Mouse (Mus musculus): ENCODE measurements at regions not wholly inside any gene's neighbourhood (a gene's known extent, or its start where the extent isn't known, plus 50 kb on each side); places are given as distances from the start of the nearest gene placed in this dataset.

DNA sequence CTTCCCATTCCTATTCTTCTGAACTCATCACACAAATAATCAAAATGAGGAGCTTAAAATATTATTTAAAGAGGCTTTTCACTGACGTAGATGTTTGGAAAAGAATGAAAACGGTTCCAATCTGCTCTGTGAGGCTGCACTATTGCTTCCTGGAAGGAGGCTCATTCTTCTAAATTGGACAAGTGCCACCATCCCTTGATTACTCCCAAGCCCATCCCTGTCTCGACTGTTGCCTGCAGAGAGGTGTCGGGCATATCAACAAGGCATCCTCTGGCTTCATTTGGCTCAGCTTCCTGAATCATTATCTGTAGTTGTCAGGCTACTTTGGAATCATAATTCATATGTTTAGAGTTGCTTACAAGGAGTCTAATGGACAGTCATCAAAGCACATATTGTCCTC lies 425.3 kb downstream of the Irx1 start:
- WGBS = 72% methylated on average over 4 of the region's 4 CpGs
- Histone ChIP-seq H3K36me3 (ENCODE audit: control insufficient read depth, insufficient read depth, low read length) (no peaks in the 10 kb centered on the region), H3K4me3 (ENCODE audit: low read depth, low read length) (no peak overlapping the region), H3K4me1 (ENCODE audit: control insufficient read depth, insufficient read depth, low read length) (no peaks in the 10 kb centered on the region), H3K9me3 (ENCODE audit: control insufficient read depth, low read length) (no peaks in the 10 kb centered on the region), H3K27me3 (ENCODE audit: control insufficient read depth, insufficient read depth, low read length) (no peaks in the 10 kb centered on the region), H3K27ac (ENCODE audit: low read depth, low read length) (no peak overlapping the region), H3K9ac (ENCODE audit: low read length) (no peak overlapping the region), H3K4me2 (ENCODE audit: low read depth) (no peak overlapping the region)
- ATAC-seq (ENCODE audit: insufficient read depth, low FRiP score, low TSS enrichment) = no peak
- no peak for DNase-seq (ENCODE audit: low spot score)

DNA sequence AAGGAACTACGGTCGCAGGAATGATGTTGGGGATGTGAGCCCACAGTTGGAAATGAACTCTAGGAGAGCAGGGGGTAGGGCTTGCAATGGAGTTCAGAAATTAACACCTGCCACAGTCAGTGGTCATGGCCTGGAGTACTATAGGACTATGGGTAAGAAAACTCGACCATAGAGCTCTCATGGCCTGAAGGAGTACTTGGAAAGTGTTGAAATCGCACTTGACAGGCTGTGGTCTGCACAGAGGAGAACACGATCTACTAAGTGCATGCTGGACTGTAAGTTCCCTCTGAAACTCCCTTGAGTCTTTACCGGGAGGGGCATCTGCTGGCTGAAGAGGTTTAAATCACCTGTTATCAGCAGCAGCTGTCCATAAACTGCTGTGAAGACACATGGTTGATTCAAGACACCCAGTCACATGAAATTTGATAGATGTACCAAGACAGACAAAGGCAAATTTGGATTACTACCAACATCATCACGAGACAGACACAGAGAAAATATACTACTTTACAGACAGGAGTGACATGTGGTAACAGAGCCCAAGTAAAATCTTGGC lies 430.6 kb downstream of the Irx1 start:
- Histone ChIP-seq H3K27ac (ENCODE audit: low read depth, low read length) (no peak overlapping the region), H3K4me1 (ENCODE audit: control insufficient read depth, insufficient read depth, low read length) (no peaks in the 10 kb centered on the region), H3K9ac (ENCODE audit: low read length) (no peak overlapping the region), H3K9me3 (ENCODE audit: control insufficient read depth, low read length) (no peaks in the 10 kb centered on the region), H3K4me3 (ENCODE audit: low read depth, low read length) (no peak overlapping the region), H3K27me3 (ENCODE audit: control insufficient read depth, insufficient read depth, low read length) (no peaks in the 10 kb centered on the region), H3K36me3 (ENCODE audit: control insufficient read depth, insufficient read depth, low read length) (no peaks in the 10 kb centered on the region), H3K4me2 (ENCODE audit: low read depth) (no peak overlapping the region)
- DNase-seq (ENCODE audit: low spot score) = no peak
- ATAC-seq (ENCODE audit: insufficient read depth, low FRiP score, low TSS enrichment) = no peak
- 81% methylated on average over 7 of the region's 7 CpGs for whole genome bisulfite sequencing

GRCm38 (mm10) chr13:71529397-71530122 lies 434.0 kb downstream of the Irx1 start:
- Histone ChIP-seq H3K9me3 (ENCODE audit: control insufficient read depth, low read length) (no peaks in the 10 kb centered on the region), H3K4me1 (ENCODE audit: control insufficient read depth, insufficient read depth, low read length) (no peaks in the 10 kb centered on the region), H3K4me2 (ENCODE audit: low read depth) (no peak overlapping the region), H3K4me3 (ENCODE audit: low read depth, low read length) (no peak overlapping the region), H3K27ac (ENCODE audit: low read depth, low read length) (no peak overlapping the region), H3K9ac (ENCODE audit: low read length) (no peak overlapping the region), H3K36me3 (ENCODE audit: control insufficient read depth, insufficient read depth, low read length) (no peaks in the 10 kb centered on the region), H3K27me3 (ENCODE audit: control insufficient read depth, insufficient read depth, low read length) (no peaks in the 10 kb centered on the region)
- 49% methylated on average over 14 of the region's 14 CpGs for WGBS
- ATAC-seq (ENCODE audit: insufficient read depth, low FRiP score, low TSS enrichment) (no peak), DNase-seq (ENCODE audit: low spot score) (no peak)

DNA sequence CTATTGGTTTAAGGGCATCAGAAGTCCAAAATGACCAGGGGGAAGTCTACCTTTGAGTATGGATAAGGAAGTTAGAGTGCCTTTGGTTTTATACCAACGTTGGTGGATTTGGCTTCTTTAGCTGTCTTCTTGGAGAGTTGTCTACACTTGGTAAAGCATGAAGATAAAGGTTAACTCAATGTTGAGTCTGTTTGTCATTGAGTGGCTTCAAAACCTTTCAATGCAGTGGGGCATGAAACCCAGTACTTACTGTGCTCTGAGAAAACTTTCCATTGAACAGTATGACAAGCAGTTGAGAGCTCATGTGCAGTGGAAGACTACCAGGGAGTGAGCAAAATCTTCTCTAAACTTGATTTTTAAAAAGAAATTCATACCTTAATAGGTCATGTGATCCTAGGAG lies 445.7 kb downstream of the Irx1 start:
- ATAC-seq (ENCODE audit: insufficient read depth, low FRiP score, low TSS enrichment) (no peak), DNase-seq (ENCODE audit: low spot score) (no peak)
- no peak overlapping the region for H3K4me2 ChIP-seq (ENCODE audit: low read depth)
- no peaks in the 10 kb centered on the region for H3K9me3 ChIP-seq (ENCODE audit: control insufficient read depth, low read length)
- 84% methylated on average over 1 of the region's 1 CpGs for WGBS
- no peak overlapping the region for H3K4me3 ChIP-seq (ENCODE audit: low read depth, low read length)
- H3K36me3 ChIP-seq (ENCODE audit: control insufficient read depth, insufficient read depth, low read length) = no peaks in the 10 kb centered on the region
- H3K4me1 ChIP-seq (ENCODE audit: control insufficient read depth, insufficient read depth, low read length) = no peaks in the 10 kb centered on the region
- no peaks in the 10 kb centered on the region for H3K27me3 ChIP-seq (ENCODE audit: control insufficient read depth, insufficient read depth, low read length)
- no peak overlapping the region for H3K9ac ChIP-seq (ENCODE audit: low read length)
- H3K27ac ChIP-seq (ENCODE audit: low read depth, low read length) = no peak overlapping the region

- Histone ChIP-seq H3K4me2 (ENCODE audit: low read depth) (no peak overlapping the region), H3K9ac (ENCODE audit: low read length) (no peak overlapping the region), H3K27ac (ENCODE audit: low read depth, low read length) (no peak overlapping the region), H3K27me3 (ENCODE audit: control insufficient read depth, insufficient read depth, low read length) (no peaks in the 10 kb centered on the region), H3K36me3 (ENCODE audit: control insufficient read depth, insufficient read depth, low read length) (no peaks in the 10 kb centered on the region), H3K4me1 (ENCODE audit: control insufficient read depth, insufficient read depth, low read length) (0 out of 2 replicates have a peak, but pooled peaks cover under 1% of the 10 kb centered on the region), H3K4me3 (ENCODE audit: low read depth, low read length) (no peak overlapping the region), H3K9me3 (ENCODE audit: control insufficient read depth, low read length) (no peaks in the 10 kb centered on the region)
- no peak for DNase-seq (ENCODE audit: low spot score)
- WGBS = 28% methylated on average over 6 of the region's 6 CpGs
- ATAC-seq (ENCODE audit: insufficient read depth, low FRiP score, low TSS enrichment) = peak; percentile 38; the same call in 1 of the 2 replicates
These were observed 450.3 kb downstream of the Irx1 start for GRCm38 (mm10) chr13:71513204-71513603.

- H3K4me2 ChIP-seq (ENCODE audit: low read depth) = peak overlapping the region; percentile 34; the same call in 1 of the 2 replicates
- no peaks in the 10 kb centered on the region for H3K9me3 ChIP-seq (ENCODE audit: control insufficient read depth, low read length)
- H3K27me3 ChIP-seq (ENCODE audit: control insufficient read depth, insufficient read depth, low read length) = no peaks in the 10 kb centered on the region
- 6% methylated on average over 9 of the region's 9 CpGs for WGBS
- 0 out of 2 replicates have a peak, but pooled peaks cover 5% of the 10 kb centered on the region for H3K4me1 ChIP-seq (ENCODE audit: control insufficient read depth, insufficient read depth, low read length)
- ATAC-seq (ENCODE audit: insufficient read depth, low FRiP score, low TSS enrichment) = peak; percentile 75
- H3K9ac ChIP-seq (ENCODE audit: low read length) = peak overlapping the region; percentile 30
- peak; percentile 59 for DNase-seq (ENCODE audit: low spot score)
- H3K4me3 ChIP-seq (ENCODE audit: low read depth, low read length) = no peak overlapping the region; the same call in 1 of the 2 replicates
- H3K36me3 ChIP-seq (ENCODE audit: control insufficient read depth, insufficient read depth, low read length) = no peaks in the 10 kb centered on the region
- no peak overlapping the region for H3K27ac ChIP-seq (ENCODE audit: low read depth, low read length)
These were observed 455.5 kb downstream of the Irx1 start for GRCm38 (mm10) chr13:71507956-71508401.

DNA sequence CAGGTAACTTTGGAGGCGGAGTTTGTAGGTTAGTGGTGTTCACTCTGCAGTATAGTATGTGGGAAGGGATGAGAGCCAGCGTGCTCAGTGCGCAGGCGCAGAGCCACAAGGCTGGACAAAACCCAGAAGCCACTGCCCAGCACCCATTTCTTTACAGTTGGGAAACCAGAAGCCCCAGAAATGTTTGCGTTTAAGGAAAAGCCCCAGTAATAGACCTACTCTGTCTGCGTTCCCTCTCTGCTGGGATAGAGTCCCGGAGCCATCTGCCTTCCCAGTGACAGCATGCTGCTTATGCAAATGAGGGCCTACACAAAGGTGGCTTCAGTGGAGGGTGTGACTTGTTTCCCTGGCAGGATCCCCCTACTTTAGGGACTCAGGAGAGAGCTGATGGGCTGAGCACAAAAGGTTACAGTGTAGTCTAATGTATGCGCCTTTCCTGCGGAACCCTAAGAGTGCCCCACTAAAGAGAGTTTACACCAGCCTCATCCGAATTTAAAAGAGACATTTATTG lies 456.0 kb downstream of the Irx1 start:
- ATAC-seq (ENCODE audit: insufficient read depth, low FRiP score, low TSS enrichment) = peak; percentile 93
- H3K4me1 ChIP-seq (ENCODE audit: control insufficient read depth, insufficient read depth, low read length) = 0 out of 2 replicates have a peak, but pooled peaks cover 5% of the 10 kb centered on the region
- no peaks in the 10 kb centered on the region for H3K27me3 ChIP-seq (ENCODE audit: control insufficient read depth, insufficient read depth, low read length)
- peak overlapping the region; percentile 34 for H3K4me2 ChIP-seq (ENCODE audit: low read depth)
- 6% methylated on average over 10 of the region's 10 CpGs for WGBS
- H3K9me3 ChIP-seq (ENCODE audit: control insufficient read depth, low read length) = no peaks in the 10 kb centered on the region
- no peaks in the 10 kb centered on the region for H3K36me3 ChIP-seq (ENCODE audit: control insufficient read depth, insufficient read depth, low read length)
- peak overlapping the region; percentile 30 for H3K9ac ChIP-seq (ENCODE audit: low read length)
- H3K4me3 ChIP-seq (ENCODE audit: low read depth, low read length) = peak overlapping the region; percentile 9; the same call in 1 of the 2 replicates
- peak; percentile 67 for DNase-seq (ENCODE audit: low spot score)
- H3K27ac ChIP-seq (ENCODE audit: low read depth, low read length) = peak overlapping the region; percentile 31; the same call in 1 of the 2 replicates

DNA sequence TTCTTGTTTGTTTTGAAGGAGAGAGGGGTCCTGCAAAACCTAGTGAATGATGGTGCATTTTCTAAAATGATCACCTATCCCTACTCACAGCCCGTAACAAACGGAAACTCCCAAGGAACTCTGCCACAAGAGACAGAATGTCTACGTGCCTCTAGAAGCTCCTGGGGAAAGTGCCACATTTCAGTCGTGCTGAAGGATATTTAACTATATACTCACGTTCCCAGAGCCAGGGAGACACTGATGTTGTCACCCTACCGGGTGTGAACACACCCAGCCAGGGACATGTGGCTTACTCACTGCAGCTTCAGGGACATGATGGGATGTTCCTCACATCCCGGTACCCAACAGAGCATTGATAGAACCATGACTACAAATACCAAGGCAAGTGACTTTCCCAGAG lies 456.7 kb downstream of the Irx1 start:
- Histone ChIP-seq H3K4me2 (ENCODE audit: low read depth) (peak overlapping the region; percentile 34; the same call in 1 of the 2 replicates), H3K9me3 (ENCODE audit: control insufficient read depth, low read length) (no peaks in the 10 kb centered on the region), H3K27ac (ENCODE audit: low read depth, low read length) (0 out of 2 replicates have a peak overlapping the region, but pooled peaks have one; percentile 31), H3K9ac (ENCODE audit: low read length) (0 out of 2 replicates have a peak overlapping the region, but pooled peaks have one; percentile 30), H3K27me3 (ENCODE audit: control insufficient read depth, insufficient read depth, low read length) (no peaks in the 10 kb centered on the region), H3K4me1 (ENCODE audit: control insufficient read depth, insufficient read depth, low read length) (0 out of 2 replicates have a peak, but pooled peaks cover 5% of the 10 kb centered on the region), H3K4me3 (ENCODE audit: low read depth, low read length) (no peak overlapping the region), H3K36me3 (ENCODE audit: control insufficient read depth, insufficient read depth, low read length) (no peaks in the 10 kb centered on the region)
- DNase-seq (ENCODE audit: low spot score) (no peak), ATAC-seq (ENCODE audit: insufficient read depth, low FRiP score, low TSS enrichment) (no peak)
- WGBS = 26% methylated on average over 7 of the region's 7 CpGs
